Mouse (Mus musculus) gastrocnemius, adult 2 months (tissue): Measurements from ENCODE around the gene Gm8271. TPM values are rescaled to one million over a fixed set of nuclear protein-coding genes. Genes with fewer than 3 reads are reported as not detected.
"Not testable (repeated sequence)": the region's sequence is repeated elsewhere in the genome, so short reads cannot be mapped to it uniquely, and the experiment has no call there.

Experiments used
- DNase-seq: peaks from one replicate; pipeline ENCODE4 v3.0.0; 2022
- H3K27ac ChIP-seq: fragments of 200-600 bp; 2 replicates; pipeline ENCODE4 v1.8.1; 2022; ENCODE audit warnings: mild to moderate bottlenecking
- H3K4me3 ChIP-seq: fragments of 200-600 bp; 2 replicates; pipeline ENCODE4 v1.8.1; 2022; ENCODE audit warnings: mild to moderate bottlenecking, moderate library complexity
- intact Hi-C: fragments of 180-260 bp; cut with DNase I; formaldehyde crosslinking; loops from one replicate; pipeline ENCODE4 v1.15.1; 2025
- long read RNA-seq, 2 experiments: library from polyadenylated mRNA; stranded (forward); transcript quantifications; one replicate each; pipeline ENCODE4 v2.0.0; 2021
- total RNA-seq, 2 experiments: library from RNA; stranded (reverse); gene quantifications; 2 replicates each; pipeline ENCODE4 v1.2.3; 2021

Gm8271 gene
- total RNA-seq: not detected
- long read RNA-seq, experiment 1: 0 reads
- long read RNA-seq, experiment 2: 0 reads

DNA sequence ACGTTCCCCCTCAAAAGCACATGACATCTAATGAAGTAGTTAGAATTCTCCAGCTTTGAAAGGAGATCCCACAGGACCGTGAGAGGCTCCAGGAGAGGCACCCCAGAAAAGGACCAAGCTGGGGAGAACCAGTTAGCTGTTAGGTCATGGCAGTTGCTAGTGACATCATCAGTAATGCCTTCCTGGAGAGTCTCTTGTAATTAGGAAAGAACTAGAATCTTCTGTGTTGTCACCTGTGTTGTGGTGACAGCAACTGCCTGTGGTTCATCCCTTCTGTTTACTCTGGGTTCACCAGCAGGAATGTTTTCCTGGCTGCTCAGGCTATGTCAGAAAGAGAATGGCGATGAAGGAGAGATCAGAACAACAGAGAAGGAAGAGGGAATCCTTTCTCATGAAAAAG, at the start of gene Gm8271:
TSS of gene Gm8271 (plus strand) at position 301 of the 400 bp plus-strand sequence.
- H3K27ac ChIP-seq, H3K4me3 ChIP-seq, intact Hi-C loops, DNase-seq: not testable (repeated sequence)

- intact Hi-C loops, H3K4me3 ChIP-seq, H3K27ac ChIP-seq, DNase-seq: not testable (repeated sequence)
Observed at GRCm38 (mm10) chr14:5164235-5164634, 21.4 kb upstream of the Gm8271 start, which contains the start of gene Gm3317. Gene Gm3317 (plus strand): TSS chr14:5164535.

Other genes starting within 250 kb of the Gm8271 start
- gene Gm8297, start 201.9 kb upstream of the Gm8271 start, total RNA-seq: not detected
- not detected for gene Gm3298, start 169.9 kb upstream of the Gm8271 start, total RNA-seq
- gene 4930555G01Rik, start 135.2 kb upstream of the Gm8271 start, total RNA-seq: under 1 TPM in 1 of 2 experiments, not detected in 1; 0.11 TPM
- gene Gm8281, start 114.8 kb upstream of the Gm8271 start, total RNA-seq: under 1 TPM in 1 of 2 experiments, not detected in 1; 0.25 TPM
- not detected for gene Gm8279, start 54.3 kb upstream of the Gm8271 start, total RNA-seq
- not detected for gene Gm3317, start 21.3 kb upstream of the Gm8271 start, total RNA-seq
- gene Gm3526, start 74.8 kb downstream of the Gm8271 start, total RNA-seq: not detected
- not detected for gene Gm3542, start 149.1 kb downstream of the Gm8271 start, total RNA-seq
- gene Gm3500, start 203.3 kb downstream of the Gm8271 start, total RNA-seq: not detected